Mouse (Mus musculus): ENCODE measurements at regions not wholly inside any gene's neighbourhood (a gene's known extent, or its start where the extent isn't known, plus 50 kb on each side); places are given as distances from the start of the nearest gene placed in this dataset.

GRCm38 (mm10) chr13:85035903-85036302, 153.3 kb upstream of the Ccnh start:
- ATAC-seq (replicated peaks in 1 of 2; ENCODE audit: insufficient read depth in 1 of 2, low FRiP score in 2 of 2, low TSS enrichment in 1 of 2, low read depth in 1 of 2, poor library complexity in 2 of 2, severe bottlenecking in 2 of 2): no peak

GRCm38 (mm10) chr13:85036830-85037229, 152.4 kb upstream of the Ccnh start:
- no peak for ATAC-seq (replicated peaks in 1 of 2; ENCODE audit: insufficient read depth in 1 of 2, low FRiP score in 2 of 2, low TSS enrichment in 1 of 2, low read depth in 1 of 2, poor library complexity in 2 of 2, severe bottlenecking in 2 of 2)

DNA sequence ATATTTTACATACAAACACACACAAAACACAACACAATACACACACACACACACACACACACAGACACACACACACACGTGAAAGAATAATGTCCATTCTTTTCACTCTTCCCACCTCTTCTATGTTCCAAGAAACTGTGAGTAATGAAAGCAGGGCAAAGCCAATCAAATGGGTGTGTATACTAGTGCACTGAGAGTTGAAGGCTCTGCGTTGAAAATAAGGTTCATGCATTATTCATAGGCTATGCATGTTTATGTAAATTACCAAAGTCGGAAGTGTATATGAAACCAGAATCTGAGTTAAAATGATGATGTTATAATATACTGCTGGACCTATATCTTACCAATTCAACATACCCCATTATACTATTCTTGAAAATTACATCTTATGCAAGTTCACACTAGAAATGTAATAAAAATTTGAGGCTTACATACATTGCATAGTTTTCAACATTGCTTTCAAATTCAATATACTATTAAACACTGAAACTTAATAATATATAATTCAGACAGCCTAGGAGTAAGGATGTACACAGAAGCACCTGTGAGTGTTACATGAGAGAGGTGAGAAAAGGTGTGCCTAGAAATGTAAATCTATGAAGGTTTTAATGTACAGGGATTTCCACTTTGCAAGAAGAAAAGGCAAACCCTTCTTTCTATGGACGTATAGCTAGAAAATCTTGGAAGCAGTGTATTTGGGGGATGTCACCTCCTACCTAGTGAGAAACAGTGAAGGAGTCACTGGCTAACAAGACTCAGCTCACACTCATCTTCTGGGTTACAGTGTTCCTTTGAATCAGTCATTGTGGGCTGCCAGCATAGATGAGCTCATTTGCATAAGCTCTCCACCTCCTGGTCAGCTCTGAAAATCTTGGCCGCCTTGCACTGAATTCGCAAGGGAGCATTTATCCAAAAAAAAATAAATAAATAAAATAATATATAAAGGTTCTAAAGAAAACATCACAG, 122.3 kb upstream of the Ccnh start:
- ATAC-seq (replicated peaks in 1 of 2; ENCODE audit: insufficient read depth in 1 of 2, low FRiP score in 2 of 2, low TSS enrichment in 1 of 2, low read depth in 1 of 2, poor library complexity in 2 of 2, severe bottlenecking in 2 of 2): no peak

DNA sequence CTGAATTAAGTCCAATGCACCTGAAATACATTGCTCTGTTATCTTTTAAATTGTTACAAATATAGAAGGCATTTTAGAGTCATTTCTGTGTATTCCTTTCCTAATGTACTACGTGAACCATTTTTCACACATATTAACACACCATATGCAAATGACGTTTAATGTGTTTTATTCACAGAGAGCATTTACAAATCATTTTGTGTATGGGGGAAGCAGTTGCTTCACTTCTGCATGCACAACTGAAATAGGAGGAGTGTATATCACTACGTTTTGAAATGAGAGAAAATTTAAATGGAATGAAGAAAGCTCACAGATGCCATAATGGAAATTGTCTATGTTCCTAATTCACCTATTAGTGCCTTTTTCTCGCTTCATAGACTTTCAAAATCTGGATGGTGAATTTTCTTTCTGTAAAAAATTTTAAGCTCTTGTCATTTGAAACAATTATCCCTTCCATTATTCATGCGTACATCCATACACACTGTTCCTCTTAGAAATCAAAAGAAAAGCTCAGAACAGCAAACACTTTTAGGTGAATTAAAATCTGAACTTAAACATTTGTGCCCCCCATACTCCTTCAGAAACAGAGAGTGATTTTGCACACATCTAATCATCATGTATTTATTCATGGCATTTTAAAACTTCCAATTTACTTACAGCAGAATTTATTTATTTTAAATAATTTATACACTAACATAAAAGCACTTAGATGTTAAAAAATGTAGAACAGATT, 121.5 kb upstream of the Ccnh start:
- no peak for ATAC-seq (replicated peaks in 1 of 2; ENCODE audit: insufficient read depth in 1 of 2, low FRiP score in 2 of 2, low TSS enrichment in 1 of 2, low read depth in 1 of 2, poor library complexity in 2 of 2, severe bottlenecking in 2 of 2)

- ATAC-seq (replicated peaks in 1 of 2; ENCODE audit: insufficient read depth in 1 of 2, low FRiP score in 2 of 2, low TSS enrichment in 1 of 2, low read depth in 1 of 2, poor library complexity in 2 of 2, severe bottlenecking in 2 of 2): no peak
Observed at GRCm38 (mm10) chr13:85068403-85068802, 120.8 kb upstream of the Ccnh start.

GRCm38 (mm10) chr13:85083335-85083734, 105.9 kb upstream of the Ccnh start:
- no peak for ATAC-seq (replicated peaks in 1 of 2; ENCODE audit: insufficient read depth in 1 of 2, low FRiP score in 2 of 2, low TSS enrichment in 1 of 2, low read depth in 1 of 2, poor library complexity in 2 of 2, severe bottlenecking in 2 of 2)

GRCm38 (mm10) chr13:85083742-85084141, 105.5 kb upstream of the Ccnh start:
- no peak for ATAC-seq (replicated peaks in 1 of 2; ENCODE audit: insufficient read depth in 1 of 2, low FRiP score in 2 of 2, low TSS enrichment in 1 of 2, low read depth in 1 of 2, poor library complexity in 2 of 2, severe bottlenecking in 2 of 2)

DNA sequence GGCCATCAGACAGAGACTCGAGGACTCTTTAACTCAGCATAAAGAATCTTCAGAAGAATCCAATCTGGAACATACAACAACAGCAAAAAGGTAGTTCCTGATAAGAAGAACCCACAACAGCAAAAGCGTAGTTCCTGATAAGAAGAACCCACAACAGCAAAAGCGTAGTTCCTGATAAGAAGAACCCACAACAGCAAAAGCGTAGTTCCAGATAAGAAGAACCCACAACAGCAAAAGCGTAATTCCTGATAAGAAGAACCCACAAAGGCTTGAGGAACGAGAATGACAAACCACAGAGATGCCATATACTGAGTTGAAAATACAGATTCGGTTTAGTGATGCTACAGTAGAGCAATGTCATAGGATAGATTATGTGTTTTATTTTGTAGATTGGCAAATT, 93.0 kb upstream of the Ccnh start:
- ATAC-seq (replicated peaks in 1 of 2; ENCODE audit: insufficient read depth in 1 of 2, low FRiP score in 2 of 2, low TSS enrichment in 1 of 2, low read depth in 1 of 2, poor library complexity in 2 of 2, severe bottlenecking in 2 of 2): no peak

- no peak for ATAC-seq (replicated peaks in 1 of 2; ENCODE audit: insufficient read depth in 1 of 2, low FRiP score in 2 of 2, low TSS enrichment in 1 of 2, low read depth in 1 of 2, poor library complexity in 2 of 2, severe bottlenecking in 2 of 2)
Observed at GRCm38 (mm10) chr13:85123309-85123708, 65.9 kb upstream of the Ccnh start.

DNA sequence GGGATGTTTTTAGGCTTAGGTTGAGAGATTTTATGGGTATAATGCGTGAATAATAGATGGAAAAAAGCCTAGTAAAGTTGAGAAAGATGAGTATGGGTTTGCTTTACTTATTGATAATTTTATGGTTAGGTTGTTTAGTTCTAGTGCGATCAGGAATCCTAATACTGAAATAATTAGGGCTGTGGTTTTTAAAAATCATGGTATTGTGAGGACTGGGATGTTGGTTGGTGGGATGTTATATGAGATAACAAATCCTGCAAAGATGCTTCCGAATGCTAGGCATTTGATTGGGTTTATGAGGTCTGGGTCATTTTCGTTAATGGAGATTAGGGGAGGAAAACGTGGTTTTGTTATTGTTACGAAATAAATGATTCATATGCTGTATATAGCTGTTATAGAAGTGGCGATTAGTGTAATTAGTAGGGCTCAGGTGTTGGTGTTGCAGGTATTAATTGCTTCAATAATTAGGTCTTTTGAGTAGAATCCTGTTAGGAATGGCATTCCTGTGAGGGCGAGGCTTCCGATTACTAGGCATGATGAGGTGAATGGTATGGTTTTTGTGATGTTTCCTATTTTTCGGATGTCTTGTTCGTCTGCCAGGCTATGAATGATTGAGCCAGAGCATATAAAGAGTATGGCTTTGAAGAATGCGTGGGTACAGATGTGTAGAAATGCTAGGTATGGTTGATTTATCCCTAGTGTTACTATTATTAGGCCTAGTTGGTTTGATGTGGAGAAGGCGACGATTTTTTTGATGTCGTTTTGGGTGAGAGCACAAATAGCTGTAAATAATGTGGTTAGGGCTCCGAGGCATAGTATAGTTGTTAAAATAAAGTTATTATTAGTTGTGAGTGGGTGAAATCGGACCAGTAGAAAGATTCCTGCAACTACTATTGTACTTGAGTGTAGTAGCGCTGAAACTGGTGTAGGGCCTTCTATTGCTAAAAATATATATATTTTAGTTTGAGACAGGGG, 62.3 kb upstream of the Ccnh start:
- peak; percentile 99 to 100 for ATAC-seq (replicated peaks in 1 of 2; ENCODE audit: insufficient read depth in 1 of 2, low FRiP score in 2 of 2, low TSS enrichment in 1 of 2, low read depth in 1 of 2, poor library complexity in 2 of 2, severe bottlenecking in 2 of 2)

DNA sequence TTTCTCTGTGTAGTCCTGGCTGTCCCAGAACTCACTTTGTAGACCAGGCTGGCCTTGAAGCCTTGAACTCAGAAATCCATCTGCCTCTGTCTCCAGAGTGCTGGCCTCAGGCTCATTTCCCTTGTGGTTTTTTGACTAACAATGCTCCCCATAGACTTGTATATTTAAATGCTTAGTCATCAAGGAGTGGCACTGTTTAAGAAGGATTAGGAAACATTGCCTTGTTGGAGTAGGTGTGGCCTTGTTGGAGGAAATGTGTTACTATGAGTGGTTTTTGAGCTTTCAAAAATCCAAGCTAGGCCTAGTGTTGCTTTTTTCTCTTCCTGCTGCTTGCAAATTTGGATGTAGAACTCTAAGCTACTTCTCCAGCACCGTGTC, 61.7 kb upstream of the Ccnh start:
- ATAC-seq (replicated peaks in 1 of 2; ENCODE audit: insufficient read depth in 1 of 2, low FRiP score in 2 of 2, low TSS enrichment in 1 of 2, low read depth in 1 of 2, poor library complexity in 2 of 2, severe bottlenecking in 2 of 2): no peak

Measured in hematopoietic stem cell, adult 5-6 weeks (primary cell).